Mouse (Mus musculus) forebrain, embryonic 13.5 days (tissue): ENCODE measurements at regions not wholly inside any gene's neighbourhood (a gene's known extent, or its start where the extent isn't known, plus 50 kb on each side); places are given as distances from the start of the nearest gene placed in this dataset.
A peak's percentile ranks its signal among the peaks of the same experiment; 100 is the strongest.
"Not testable (repeated sequence)": the region's sequence is repeated elsewhere in the genome, so short reads cannot be mapped to it uniquely, and the experiment has no call there.

ENCODE experiments used
- ATAC-seq: fragments of 200-750 bp; cut with Nextera tagmentation; 2 replicates; pipeline ENCODE4 v1.8.0; 2017
- H3K27ac ChIP-seq: fragments of 300-500 bp; sonication (generic); 2 replicates; pipeline ENCODE4 v1.5.1; 2015; ENCODE audit warnings: inconsistent platforms, mild to moderate bottlenecking, moderate library complexity
- H3K27me3 ChIP-seq: fragments of 300-500 bp; sonication (generic); 2 replicates; pipeline ENCODE4 v1.6.1; 2015; ENCODE audit warnings: mild to moderate bottlenecking, inconsistent platforms
- H3K36me3 ChIP-seq: fragments of 300-500 bp; sonication (generic); 2 replicates; pipeline ENCODE4 v1.6.1; 2015; ENCODE audit warnings: mild to moderate bottlenecking, inconsistent platforms; ENCODE audit not compliant: poor library complexity, severe bottlenecking
- H3K4me1 ChIP-seq: fragments of 300-500 bp; sonication (generic); 2 replicates; pipeline ENCODE4 v1.6.1; 2015; ENCODE audit warnings: inconsistent platforms
- H3K4me2 ChIP-seq: fragments of 300-500 bp; sonication (generic); 2 replicates; pipeline ENCODE4 v1.6.1; 2015; ENCODE audit warnings: inconsistent platforms, mild to moderate bottlenecking, moderate library complexity
- H3K4me3 ChIP-seq: fragments of 300-500 bp; sonication (generic); 2 replicates; pipeline ENCODE4 v1.5.1; 2015; ENCODE audit warnings: mild to moderate bottlenecking, inconsistent platforms
- H3K9ac ChIP-seq: fragments of 300-500 bp; sonication (generic); 2 replicates; pipeline ENCODE4 v1.6.1; 2015; ENCODE audit warnings: mild to moderate bottlenecking, inconsistent platforms
- H3K9me3 ChIP-seq: fragments of 300-500 bp; sonication (generic); replicated peaks from 2 replicates; pipeline ENCODE4 v1.6.1; 2016; ENCODE audit warnings: inconsistent platforms
- WGBS: fragments of 180-500 bp; shearing (Covaris S2); methylation state at CpG from one replicate; pipeline ENCODE4 v1.1.7; 2015; 5-methylcytosine and 5-hydroxymethylcytosine counted together

DNA sequence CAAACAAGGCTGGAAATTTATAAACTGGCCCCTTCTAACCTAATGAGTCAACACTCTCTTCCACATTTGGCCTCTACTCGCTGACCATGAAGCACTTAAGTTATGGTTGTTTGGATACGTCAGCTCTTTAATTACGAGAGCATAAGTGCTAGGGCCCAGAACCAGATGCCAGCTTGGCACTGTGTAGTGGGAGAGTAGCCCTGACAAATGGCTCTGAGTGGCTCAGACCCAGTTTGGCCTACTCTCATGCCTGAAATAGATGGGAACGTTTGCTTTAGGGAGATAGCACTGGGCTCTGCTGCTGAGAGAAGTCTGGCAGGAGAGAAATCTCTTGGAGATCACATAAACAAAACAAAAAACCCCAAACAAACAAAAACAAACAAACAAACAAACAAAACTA, 278.5 kb upstream of the Ubash3b start:
- H3K9ac ChIP-seq = no peak overlapping the region
- no peak overlapping the region for H3K4me2 ChIP-seq
- WGBS = 96% methylated on average over 4 of the region's 4 CpGs
- H3K27ac ChIP-seq = no peak overlapping the region
- no peak overlapping the region for H3K4me3 ChIP-seq
- peaks cover 34% of the 10 kb centered on the region for H3K36me3 ChIP-seq
- H3K27me3 ChIP-seq = no peaks in the 10 kb centered on the region
- ATAC-seq = no peak
- H3K4me1 ChIP-seq = no peaks in the 10 kb centered on the region
- H3K9me3 ChIP-seq = peaks cover 19% of the 10 kb centered on the region

DNA sequence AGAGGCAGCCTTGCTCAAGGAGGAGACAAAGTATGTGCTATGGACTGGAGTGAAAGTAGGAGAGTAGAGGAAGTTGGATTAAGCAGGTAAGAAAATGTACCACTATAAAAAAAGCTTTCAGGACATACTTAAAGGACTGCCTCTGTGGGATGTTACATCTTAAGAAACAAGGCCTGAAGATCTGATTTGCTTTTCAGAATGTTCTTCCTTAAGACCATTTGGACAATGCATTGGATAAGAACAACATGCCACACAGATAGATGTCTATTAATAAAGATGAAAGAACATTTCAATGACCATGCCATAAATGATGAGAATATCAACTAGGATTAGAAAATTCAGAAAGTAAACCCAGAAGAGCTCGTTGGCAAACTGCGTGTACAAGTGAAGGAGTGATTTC, 276.6 kb upstream of the Ubash3b start:
- Histone ChIP-seq H3K27ac (no peak overlapping the region), H3K9ac (no peak overlapping the region), H3K9me3 (peaks cover 19% of the 10 kb centered on the region), H3K4me1 (no peaks in the 10 kb centered on the region), H3K27me3 (no peaks in the 10 kb centered on the region), H3K36me3 (peaks cover 34% of the 10 kb centered on the region), H3K4me2 (no peak overlapping the region), H3K4me3 (no peak overlapping the region)
- ATAC-seq = no peak
- 95% methylated on average over 2 of the region's 2 CpGs for WGBS

DNA sequence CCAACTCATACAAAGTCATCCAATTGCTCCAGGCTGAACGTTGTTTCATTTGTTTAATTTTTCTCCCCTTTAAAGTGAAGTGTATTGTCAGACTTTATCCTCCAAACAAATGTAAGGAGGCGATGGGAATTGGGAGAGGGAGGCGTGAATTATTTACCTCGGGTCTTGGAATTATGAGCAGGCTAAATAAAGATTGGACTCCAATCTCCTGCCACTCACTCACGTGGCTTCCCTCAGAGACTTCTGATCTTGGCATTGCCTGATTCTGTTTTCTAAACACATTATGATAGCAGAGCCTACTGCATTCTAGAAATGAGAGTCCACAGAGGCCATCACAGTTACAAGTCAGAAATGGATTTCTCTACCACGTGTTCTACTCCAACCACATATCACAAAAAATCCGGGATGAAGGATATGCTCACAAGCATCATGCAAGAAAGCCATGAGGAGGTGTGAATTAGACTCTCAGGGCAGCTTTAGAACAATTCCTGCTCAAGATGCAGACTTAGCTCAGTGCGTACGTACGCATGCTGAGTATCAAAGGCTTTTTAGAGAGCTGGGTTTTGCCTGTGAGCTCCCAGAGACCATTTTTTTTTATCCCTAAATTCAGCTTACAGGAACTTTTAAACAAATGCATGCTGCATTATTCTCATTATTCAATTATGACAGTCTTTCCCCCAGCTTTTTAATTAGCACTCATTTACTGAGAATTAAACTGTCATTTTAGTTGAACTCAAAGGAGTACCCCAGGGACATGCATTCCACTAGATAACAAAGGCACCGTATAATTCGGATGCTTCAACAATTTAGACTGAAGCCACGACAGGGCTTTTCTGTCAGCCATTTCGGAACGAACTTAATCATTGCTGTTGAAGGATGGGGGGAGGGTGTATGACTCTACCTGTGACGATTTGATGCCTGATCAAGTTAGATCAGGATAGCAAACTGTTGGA, 269.2 kb upstream of the Ubash3b start:
- H3K4me1 ChIP-seq = peaks cover 27% of the 10 kb centered on the region
- H3K36me3 ChIP-seq = peaks cover 6% of the 10 kb centered on the region; the same call in 1 of the 2 replicates
- H3K27me3 ChIP-seq = no peaks in the 10 kb centered on the region
- no peak overlapping the region for H3K9ac ChIP-seq
- no peak overlapping the region for H3K4me3 ChIP-seq
- H3K4me2 ChIP-seq = no peak overlapping the region
- peak overlapping the region; percentile 64 for H3K27ac ChIP-seq
- 24% methylated on average over 16 of the region's 16 CpGs for WGBS
- no peaks in the 10 kb centered on the region for H3K9me3 ChIP-seq
- ATAC-seq = peak; percentile 41; the same call in 1 of the 2 replicates

DNA sequence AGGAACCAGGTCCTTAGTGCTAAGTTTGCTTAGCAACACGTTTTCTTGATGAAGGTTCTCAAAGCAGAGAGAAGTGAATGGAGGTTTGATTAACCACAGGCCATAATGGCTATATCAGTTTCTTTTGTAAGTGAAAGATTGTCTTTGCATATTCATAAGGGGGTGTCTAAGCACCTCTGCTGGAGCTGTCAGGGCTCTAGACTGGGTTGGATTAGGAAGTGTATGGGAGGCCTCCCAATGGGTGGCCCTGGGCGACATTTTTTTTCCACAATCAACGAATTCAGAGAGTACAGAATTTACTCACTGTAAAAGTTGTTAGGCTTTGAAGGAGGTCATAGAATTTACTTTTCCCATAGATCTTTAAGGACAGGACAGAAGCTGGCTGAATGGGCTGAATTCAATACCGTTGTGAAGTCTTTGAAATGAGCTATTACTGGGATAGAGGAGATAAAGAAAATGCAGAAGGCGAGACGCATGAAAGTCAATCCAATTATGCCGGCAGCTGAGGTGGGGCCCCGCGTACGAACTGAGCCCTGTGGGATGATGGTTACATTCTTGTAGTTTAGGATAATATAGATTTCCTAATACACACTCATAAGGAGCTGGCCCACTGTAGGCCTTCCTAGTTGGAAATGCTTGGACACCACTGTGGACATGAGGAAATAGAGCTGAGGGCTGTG, 268.4 kb upstream of the Ubash3b start:
- Histone ChIP-seq H3K4me3 (no peak overlapping the region), H3K4me1 (peaks cover 30% of the 10 kb centered on the region), H3K9me3 (no peaks in the 10 kb centered on the region), H3K4me2 (no peak overlapping the region), H3K27me3 (no peaks in the 10 kb centered on the region), H3K9ac (no peak overlapping the region), H3K36me3 (peaks cover 6% of the 10 kb centered on the region; the same call in 1 of the 2 replicates), H3K27ac (peak overlapping the region; percentile 64)
- peak; percentile 90 for ATAC-seq
- 9% methylated on average over 10 of the region's 10 CpGs for WGBS

DNA sequence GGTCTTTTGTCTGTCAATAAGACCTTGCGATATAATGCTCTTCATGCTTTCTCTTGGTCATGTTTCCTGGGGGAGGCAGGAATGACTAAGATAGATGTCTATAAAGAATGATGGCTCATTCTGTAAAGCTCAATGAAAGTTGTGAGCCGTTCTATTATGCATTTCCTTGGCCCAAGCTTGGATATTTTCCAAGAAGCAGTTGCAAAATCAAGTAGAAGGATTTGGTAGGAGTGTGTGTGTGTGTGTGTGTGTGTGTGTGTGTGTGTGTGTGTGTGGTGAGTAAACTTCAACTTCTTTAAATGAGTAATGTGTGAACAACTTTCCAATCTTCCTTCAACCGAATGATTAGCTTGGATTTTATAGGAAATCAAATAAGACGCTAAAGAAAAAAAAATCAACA, 267.7 kb upstream of the Ubash3b start:
- Histone ChIP-seq H3K36me3 (0 out of 2 replicates have a peak, but pooled peaks cover 6% of the 10 kb centered on the region), H3K27ac (peak overlapping the region; percentile 64; the same call in 1 of the 2 replicates), H3K9ac (no peak overlapping the region), H3K27me3 (no peaks in the 10 kb centered on the region), H3K4me2 (no peak overlapping the region), H3K4me1 (peaks cover 30% of the 10 kb centered on the region), H3K9me3 (no peaks in the 10 kb centered on the region), H3K4me3 (no peak overlapping the region)
- ATAC-seq = no peak
- 41% methylated on average over 4 of the region's 4 CpGs for WGBS

DNA sequence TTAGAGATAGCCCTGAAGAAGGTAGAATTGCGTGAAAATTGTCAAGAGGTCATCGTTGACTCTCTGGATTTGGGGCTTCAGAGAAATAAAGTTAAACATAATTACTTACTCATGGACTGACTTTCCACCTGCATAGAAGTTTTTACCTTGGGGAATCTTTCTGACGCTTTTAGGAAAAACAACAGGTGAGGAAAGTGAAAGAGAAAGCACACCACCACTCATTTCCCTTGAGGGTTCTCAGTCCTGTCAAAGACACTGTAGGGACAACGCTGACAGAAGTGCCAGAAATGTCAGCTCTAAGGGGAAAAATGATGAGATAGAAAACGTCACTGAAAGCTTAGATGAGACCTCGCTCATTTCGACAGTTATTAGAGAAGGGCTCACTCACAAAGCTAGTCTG, 265.2 kb upstream of the Ubash3b start:
- ATAC-seq = no peak

DNA sequence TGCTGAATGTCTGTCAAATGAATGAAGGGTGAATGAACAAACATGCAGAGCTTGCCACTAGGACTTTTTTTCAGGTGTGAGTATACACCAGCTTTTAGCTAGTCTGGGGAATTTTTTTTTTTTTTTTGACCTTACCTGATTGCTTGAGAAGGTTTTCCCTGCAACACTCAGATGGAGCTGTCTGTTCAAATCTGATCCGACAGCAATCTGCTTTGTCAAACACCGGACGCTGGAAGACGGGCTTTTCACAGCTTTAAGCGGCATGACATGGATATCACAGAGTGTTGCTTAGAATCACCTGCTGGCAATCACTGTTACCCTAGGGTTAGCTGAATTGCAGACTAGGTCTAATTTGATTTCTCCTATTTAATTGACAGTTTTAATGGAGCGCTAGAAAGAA, 263.7 kb upstream of the Ubash3b start:
- Histone ChIP-seq H3K9me3 (no peaks in the 10 kb centered on the region), H3K4me3 (no peak overlapping the region), H3K4me2 (no peak overlapping the region), H3K27me3 (no peaks in the 10 kb centered on the region), H3K4me1 (peaks cover 18% of the 10 kb centered on the region), H3K27ac (no peak overlapping the region), H3K36me3 (0 out of 2 replicates have a peak, but pooled peaks cover 2% of the 10 kb centered on the region), H3K9ac (no peak overlapping the region)
- ATAC-seq = no peak
- 62% methylated on average over 6 of the region's 6 CpGs for WGBS

More for the DNA sequence above, 265.2 kb upstream of the Ubash3b start:
- Histone ChIP-seq H3K4me1 (peaks cover 30% of the 10 kb centered on the region), H3K4me2 (no peak overlapping the region), H3K27me3 (no peaks in the 10 kb centered on the region), H3K27ac (no peak overlapping the region), H3K9me3 (no peaks in the 10 kb centered on the region), H3K4me3 (no peak overlapping the region), H3K36me3 (no peaks in the 10 kb centered on the region), H3K9ac (no peak overlapping the region)
- WGBS = 93% methylated on average over 7 of the region's 7 CpGs

DNA sequence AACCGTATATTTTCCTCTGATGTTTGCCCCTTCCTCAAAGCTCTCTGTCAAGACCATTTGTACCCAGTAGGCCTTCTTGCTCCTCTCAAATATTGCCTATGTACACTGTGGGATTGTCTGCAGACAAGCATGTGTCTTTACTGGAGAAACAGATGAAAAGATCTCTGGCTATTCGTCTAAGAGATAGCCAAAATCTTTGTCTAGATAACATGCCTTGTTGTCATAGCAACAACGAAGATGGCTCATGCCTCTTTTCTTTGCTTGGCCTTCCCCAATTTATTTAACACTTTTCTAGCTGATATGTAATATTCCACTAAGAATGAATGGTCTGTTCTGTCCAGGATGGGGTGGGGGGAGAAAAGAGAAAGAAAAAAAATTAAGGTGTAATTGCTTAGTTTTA, 252.3 kb upstream of the Ubash3b start:
- no peak for ATAC-seq
- H3K4me3 ChIP-seq = no peak overlapping the region
- no peak overlapping the region for H3K9ac ChIP-seq
- no peaks in the 10 kb centered on the region for H3K27me3 ChIP-seq
- peaks cover 16% of the 10 kb centered on the region for H3K4me1 ChIP-seq
- 0 out of 2 replicates have a peak, but pooled peaks cover 3% of the 10 kb centered on the region for H3K36me3 ChIP-seq
- H3K9me3 ChIP-seq = no peaks in the 10 kb centered on the region
- H3K4me2 ChIP-seq = no peak overlapping the region
- no peak overlapping the region for H3K27ac ChIP-seq
- 72% methylated on average over 3 of the region's 3 CpGs for WGBS

DNA sequence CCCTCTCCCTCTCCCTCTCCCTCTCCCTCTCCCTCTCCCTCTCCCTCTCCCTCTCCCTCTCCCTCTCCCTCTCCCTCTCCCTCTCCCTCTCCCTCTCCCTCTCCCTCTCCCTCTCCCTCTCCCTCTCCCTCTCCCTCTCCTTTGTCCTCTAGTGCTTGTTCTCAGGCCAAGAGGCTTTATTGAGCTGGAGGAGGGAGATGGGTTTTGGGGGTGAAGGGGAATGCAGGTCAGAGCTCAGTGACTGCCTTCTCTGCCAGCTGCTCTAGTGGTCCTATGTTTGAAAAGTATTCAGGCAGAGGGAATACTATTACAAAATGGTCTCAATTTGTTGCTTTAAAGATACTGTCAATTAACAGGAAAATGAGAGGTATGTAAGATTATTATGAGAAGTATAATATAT, 251.6 kb upstream of the Ubash3b start:
- Histone ChIP-seq H3K4me1 (peaks cover 20% of the 10 kb centered on the region), H3K27ac (0 out of 2 replicates have a peak overlapping the region, but pooled peaks have one; percentile 48)
- not testable (repeated sequence) for H3K9me3 ChIP-seq, H3K4me2 ChIP-seq, ATAC-seq, H3K27me3 ChIP-seq, H3K4me3 ChIP-seq, H3K9ac ChIP-seq, H3K36me3 ChIP-seq

DNA sequence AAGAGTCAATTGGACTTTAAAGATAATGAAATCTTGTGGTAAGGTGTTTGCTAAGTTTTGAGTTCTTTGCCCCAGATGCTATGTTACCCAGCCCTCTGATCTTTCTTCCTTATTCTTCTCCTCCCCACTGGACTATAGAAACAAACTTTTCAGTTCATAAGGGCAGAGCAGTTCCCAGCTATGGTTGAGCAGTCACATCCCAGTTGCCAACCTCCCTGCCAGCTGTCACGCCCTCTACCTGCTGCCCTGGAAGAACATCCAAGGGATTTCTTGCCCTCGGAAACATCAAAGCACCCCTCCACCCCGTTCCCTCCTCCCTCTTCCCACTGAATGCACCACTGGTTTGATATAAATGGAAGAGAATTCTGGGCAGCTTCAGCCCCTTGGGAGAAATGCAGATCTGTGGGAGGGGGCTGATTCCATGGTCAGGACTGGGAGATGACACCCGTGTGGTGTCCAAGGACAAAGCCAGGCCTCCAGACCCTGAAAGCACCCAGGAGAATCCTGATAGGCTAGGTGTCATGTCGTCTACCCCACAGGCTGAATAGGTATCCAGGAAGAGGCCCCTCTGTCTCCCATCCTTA, 250.8 kb upstream of the Ubash3b start:
- WGBS = 30% methylated on average over 5 of the region's 5 CpGs
- no peak for ATAC-seq
- Histone ChIP-seq H3K27ac (peak overlapping the region; percentile 41; the same call in 1 of the 2 replicates), H3K4me3 (no peak overlapping the region), H3K27me3 (no peaks in the 10 kb centered on the region), H3K9me3 (no peaks in the 10 kb centered on the region), H3K4me2 (no peak overlapping the region), H3K9ac (no peak overlapping the region), H3K4me1 (peaks cover 24% of the 10 kb centered on the region), H3K36me3 (no peaks in the 10 kb centered on the region)

DNA sequence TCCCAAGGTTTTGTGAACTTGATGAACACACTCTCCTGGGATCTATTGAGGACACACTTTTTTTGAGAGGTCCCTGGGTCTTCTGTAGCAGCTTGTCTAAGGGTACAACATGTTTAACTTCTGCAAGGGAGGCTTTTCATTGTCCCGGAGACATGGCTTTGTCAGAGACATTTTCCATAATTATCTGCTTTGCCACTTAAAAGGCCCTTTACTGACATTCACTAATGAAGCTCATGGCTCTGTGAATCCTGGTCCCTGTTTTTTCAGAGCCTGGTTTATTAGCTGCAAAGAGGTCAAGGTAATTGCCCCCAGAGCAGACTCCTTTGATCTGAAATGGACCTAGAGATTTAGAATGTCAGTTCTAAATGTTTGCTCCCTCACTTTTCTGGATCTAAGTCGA, 246.8 kb upstream of the Ubash3b start:
- H3K36me3 ChIP-seq = peaks cover 12% of the 10 kb centered on the region
- H3K27ac ChIP-seq = no peak overlapping the region
- WGBS = 33% methylated on average over 2 of the region's 2 CpGs
- H3K27me3 ChIP-seq = no peaks in the 10 kb centered on the region
- peaks cover 25% of the 10 kb centered on the region for H3K4me1 ChIP-seq
- no peak overlapping the region for H3K9ac ChIP-seq
- no peak overlapping the region for H3K4me2 ChIP-seq
- H3K9me3 ChIP-seq = no peaks in the 10 kb centered on the region
- no peak overlapping the region for H3K4me3 ChIP-seq
- no peak for ATAC-seq

DNA sequence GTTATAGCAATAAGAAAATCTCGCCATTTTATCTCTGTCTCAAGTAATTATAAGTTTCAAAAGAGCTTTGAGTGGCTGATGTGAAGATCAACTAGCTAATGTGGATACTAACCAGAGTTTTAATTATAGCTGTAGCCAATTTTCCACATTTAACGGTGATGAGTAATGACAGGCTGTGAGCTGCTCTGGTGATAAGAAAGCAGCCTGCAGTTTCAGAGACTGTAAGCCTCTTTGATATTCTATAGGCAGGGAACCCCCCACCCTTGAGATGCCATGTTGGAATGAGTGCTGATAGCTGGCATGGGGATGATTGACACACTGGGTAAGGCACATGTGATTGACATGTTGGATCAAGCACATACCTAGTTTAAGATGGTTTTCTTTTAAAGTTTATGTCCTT, 245.6 kb upstream of the Ubash3b start:
- Histone ChIP-seq H3K4me3 (no peak overlapping the region), H3K27me3 (no peaks in the 10 kb centered on the region), H3K36me3 (peaks cover 18% of the 10 kb centered on the region), H3K4me2 (no peak overlapping the region), H3K9ac (no peak overlapping the region), H3K4me1 (peaks cover 18% of the 10 kb centered on the region), H3K9me3 (no peaks in the 10 kb centered on the region), H3K27ac (no peak overlapping the region)
- no peak for ATAC-seq
- 55% methylated on average over 2 of the region's 2 CpGs for WGBS
